Mouse (Mus musculus) A20 (cell line): ENCODE data around the gene Slc39a3.

Experiments
- DNase-seq: peaks from one replicate; pipeline ENCODE4 v3.0.0-alpha.2; 2011; ENCODE audit warnings: low read depth, low spot score

Slc39a3 gene

GRCm38 (mm10) chr10:80984223-80984622, 53.0 kb downstream of the Slc39a3 start:
- DNase-seq = no peak

- DNase-seq = no peak
Observed at GRCm38 (mm10) chr10:80982381-80982780, 54.8 kb downstream of the Slc39a3 start.

DNA sequence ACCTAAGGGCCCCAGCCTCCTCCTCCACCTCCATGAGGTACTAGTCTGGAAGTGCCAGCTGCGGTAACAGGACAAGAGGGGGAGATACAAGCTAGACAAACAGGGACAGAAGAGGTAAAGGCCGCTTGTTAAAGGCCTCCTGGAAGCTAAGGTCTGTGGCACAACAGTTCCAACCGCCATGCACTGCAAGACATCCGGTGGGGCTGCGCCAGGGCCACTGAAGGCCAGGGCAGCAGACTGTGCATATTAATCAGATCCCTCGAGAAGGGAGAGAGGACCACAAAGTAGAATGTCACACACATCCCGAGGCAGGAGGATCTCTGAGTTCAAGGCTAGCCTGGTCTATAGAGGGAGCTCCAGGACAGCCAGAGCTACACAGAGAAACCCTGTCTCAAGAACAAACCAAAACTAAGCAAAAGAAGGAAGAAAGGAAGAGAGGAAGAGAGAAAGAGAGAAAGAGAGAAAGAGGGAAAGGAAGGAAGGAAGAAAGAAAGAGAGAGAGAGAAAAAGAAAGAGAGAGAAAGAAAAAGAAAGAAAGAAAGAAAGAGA, 55.6 kb downstream of the Slc39a3 start:
- no peak for DNase-seq
